Mouse (Mus musculus): ENCODE data around the gene Copg2. TPM values are rescaled to one million over a fixed set of nuclear protein-coding genes. Genes with fewer than 3 reads are reported as not detected.

The Copg2 gene
- total RNA-seq, 2 experiments from 2014 or later: 7.0 to 12.6 TPM

GRCm38 (mm10) chr6:30702881-30703280, 193.7 kb downstream of the Copg2 start:
- ATAC-seq (replicated peaks; ENCODE audit: low FRiP score, poor library complexity, severe bottlenecking): no peak

- ATAC-seq (replicated peaks; ENCODE audit: low FRiP score, poor library complexity, severe bottlenecking): no peak
Measured at GRCm38 (mm10) chr6:30700182-30700581, 196.4 kb downstream of the Copg2 start.

DNA sequence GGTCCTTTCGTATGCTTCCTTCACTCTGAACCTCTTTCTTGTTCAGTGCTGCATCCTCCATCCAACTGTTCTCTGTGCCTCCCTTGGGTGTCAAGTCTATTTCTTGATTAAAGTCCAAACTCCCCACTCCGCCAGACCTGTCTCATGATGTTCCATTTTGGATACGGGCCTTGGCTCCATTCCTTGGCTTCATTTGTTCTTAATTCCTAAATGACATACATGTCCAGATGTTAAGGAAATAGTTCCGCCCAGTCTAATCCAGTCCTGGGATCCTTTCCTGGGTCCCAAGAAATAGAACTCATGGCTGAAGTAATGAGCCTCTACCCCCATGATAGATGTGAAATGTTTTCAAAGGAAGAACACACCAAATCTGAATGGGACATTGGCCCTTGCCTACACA, 198.6 kb downstream of the Copg2 start:
- ATAC-seq (replicated peaks; ENCODE audit: low FRiP score, poor library complexity, severe bottlenecking): no peak

Other genes with a start within 250 kb of the Copg2 start
- gene Cep41, start 203.0 kb downstream of the Copg2 start, total RNA-seq (2015; ENCODE audit: low replicate concordance): 3.2 and 49.0 TPM in 2 replicates
- gene Cep41, start 203.0 kb downstream of the Copg2 start, total RNA-seq (2017; ENCODE audit: low replicate concordance): 3.1 and 5.5 TPM in 2 replicates
- not detected in 2 replicates for gene Mest, start 173.2 kb downstream of the Copg2 start, total RNA-seq (2015; ENCODE audit: low replicate concordance)
- gene Mest, start 173.2 kb downstream of the Copg2 start, total RNA-seq (2017; ENCODE audit: low replicate concordance): not detected in 2 replicates
- gene Tsga13, start 18.8 kb upstream of the Copg2 start, total RNA-seq (2015; ENCODE audit: low replicate concordance): not detected in 2 replicates
- not detected in 2 replicates for gene Tsga13, start 18.8 kb upstream of the Copg2 start, total RNA-seq (2017; ENCODE audit: low replicate concordance)
- gene Klf14, start 62.3 kb upstream of the Copg2 start, total RNA-seq (2015; ENCODE audit: low replicate concordance): not detected in 2 replicates
- not detected in 2 replicates for gene Klf14, start 62.3 kb upstream of the Copg2 start, total RNA-seq (2017; ENCODE audit: low replicate concordance)